Mouse (Mus musculus): ENCODE data around the gene Olfr417.
"Not testable (repeated sequence)": the region's sequence is repeated elsewhere in the genome, so short reads cannot be mapped to it uniquely, and the experiment has no call there.

Olfr417 gene

DNA sequence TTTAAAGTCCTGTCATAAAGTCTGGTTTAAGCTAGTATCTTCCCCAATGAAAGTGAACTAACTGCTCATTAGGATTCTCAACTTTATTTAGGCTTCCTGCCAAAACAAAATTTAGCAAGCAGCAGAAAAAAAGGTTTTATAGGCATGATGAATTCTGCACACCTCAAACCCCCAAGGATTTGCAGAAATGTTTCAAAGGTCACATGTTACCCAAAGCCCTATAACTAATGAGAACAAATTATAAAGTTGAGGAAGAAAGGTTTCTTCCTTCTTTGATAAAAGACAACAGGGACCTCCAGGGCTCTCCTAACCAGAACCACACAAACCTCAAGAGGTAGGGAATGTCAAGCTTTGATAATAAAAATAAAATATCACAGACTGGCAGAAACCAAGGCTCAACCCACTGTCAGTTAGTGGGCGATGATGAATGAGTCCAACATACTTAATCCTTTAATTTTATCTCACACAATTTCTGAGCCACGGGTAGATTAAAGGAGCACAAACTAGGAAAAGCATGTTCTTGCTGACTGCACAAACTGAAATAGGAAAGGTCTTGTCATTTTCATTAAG lies at the start of gene Olfr417:
Gene Olfr417 (plus strand): TSS at position 241 of the 570 bp plus-strand sequence.
- DNase-seq (ENCODE audit: low spot score) = no peak

- no peak for DNase-seq (ENCODE audit: low spot score)
These were observed 47.6 kb upstream of the Olfr417 start for GRCm38 (mm10) chr1:174317308-174317707.

DNA sequence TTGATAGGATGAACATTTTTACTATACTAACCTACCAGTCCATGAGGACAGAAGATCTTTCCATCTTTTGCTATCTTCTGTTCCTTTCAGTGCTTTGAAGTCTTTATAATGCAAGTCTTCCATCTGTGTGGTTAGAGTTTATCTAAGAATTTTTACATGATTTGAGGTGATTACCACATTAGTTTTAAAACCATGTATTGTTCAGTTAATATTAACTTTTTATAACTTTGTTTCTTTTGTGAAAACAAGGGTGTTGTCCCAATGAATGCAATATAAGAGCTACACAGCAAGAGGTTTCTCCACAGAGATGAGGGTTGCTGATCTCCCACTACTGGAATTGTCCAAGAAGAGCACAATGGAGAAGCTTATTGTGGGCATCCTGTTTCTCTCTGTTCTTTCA lies 34.7 kb upstream of the Olfr417 start, which contains the start of gene Mptx1:
Gene Mptx1 (plus strand): TSS at position 301 of the 400 bp plus-strand sequence.
- no peak for DNase-seq (ENCODE audit: low spot score)

- DNase-seq (ENCODE audit: low spot score) = not testable (repeated sequence)
These were observed 11.3 kb upstream of the Olfr417 start for GRCm38 (mm10) chr1:174353636-174354035.

- no peak for DNase-seq (ENCODE audit: low spot score)
These were observed 10.3 kb upstream of the Olfr417 start for GRCm38 (mm10) chr1:174354640-174355039.

- no peak for DNase-seq (ENCODE audit: low spot score)
These were observed 8.9 kb downstream of the Olfr417 start for GRCm38 (mm10) chr1:174373799-174374198.

- no peak for DNase-seq (ENCODE audit: low spot score)
These were observed 25.8 kb downstream of the Olfr417 start, which contains the start of gene Olfr248 for GRCm38 (mm10) chr1:174390746-174391145. Gene Olfr248, plus strand, starts transcription at chr1:174391046.

DNA sequence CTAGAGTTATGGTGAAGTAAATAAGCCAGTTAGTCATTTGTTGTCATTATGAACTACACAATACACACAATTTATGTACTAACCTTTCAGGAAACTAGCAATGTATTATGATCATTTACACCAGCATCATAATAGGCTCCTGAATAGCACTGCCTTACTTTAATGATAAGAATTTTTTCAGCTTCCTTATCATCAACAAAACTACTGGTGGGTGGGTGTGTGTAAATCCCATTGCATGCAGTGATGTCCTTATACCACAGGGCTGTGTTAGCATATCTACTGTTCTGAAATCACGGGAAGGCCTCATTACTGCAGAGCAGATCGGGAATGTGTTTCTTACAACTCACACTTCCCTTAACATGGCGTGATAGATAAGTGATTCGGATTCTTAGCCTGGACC lies 58.0 kb downstream of the Olfr417 start:
- no peak for DNase-seq (ENCODE audit: low spot score)

DNA sequence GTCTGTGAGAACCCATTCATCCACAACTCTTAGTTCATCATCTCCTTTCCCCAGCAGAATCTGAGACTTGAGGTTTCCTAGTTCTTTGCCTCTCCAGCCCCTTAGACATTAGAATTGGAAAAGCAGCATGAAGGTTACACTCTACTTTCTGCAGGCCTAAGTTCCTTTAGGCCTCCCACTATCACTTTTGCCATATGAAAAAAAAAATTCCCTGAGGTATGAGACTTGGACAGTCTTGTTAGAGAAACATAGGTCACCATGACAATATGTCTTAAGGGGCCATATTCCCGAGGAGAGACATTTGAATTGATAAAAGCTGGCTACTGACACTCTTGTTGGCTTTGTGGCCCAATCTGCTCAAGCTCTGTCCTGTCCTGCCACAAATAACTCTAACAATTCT lies 58.8 kb downstream of the Olfr417 start, which contains the start of gene Olfr414:
Gene Olfr414 (plus strand): TSS at position 301 of the 400 bp plus-strand sequence.
- DNase-seq (ENCODE audit: low spot score) = no peak
